Mouse (Mus musculus) olfactory bulb, adult 2 months (tissue): ENCODE measurements at regions not wholly inside any gene's neighbourhood (a gene's known extent, or its start where the extent isn't known, plus 50 kb on each side); places are given as distances from the start of the nearest gene placed in this dataset.

Experiments
- CTCF ChIP-seq: fragments of 200-500 bp; IDR thresholded peaks from 2 replicates; pipeline ENCODE4 v1.5.1; 2012; ENCODE audit warnings: low read depth, mild to moderate bottlenecking, low read length, moderate library complexity; ENCODE audit not compliant: insufficient read depth
- POLR2A ChIP-seq: fragments of 200-500 bp; IDR thresholded peaks from 2 replicates; pipeline ENCODE4 v1.6.1; 2012; ENCODE audit warnings: mild to moderate bottlenecking, low read depth, low read length, moderate library complexity; ENCODE audit not compliant: insufficient read depth

DNA sequence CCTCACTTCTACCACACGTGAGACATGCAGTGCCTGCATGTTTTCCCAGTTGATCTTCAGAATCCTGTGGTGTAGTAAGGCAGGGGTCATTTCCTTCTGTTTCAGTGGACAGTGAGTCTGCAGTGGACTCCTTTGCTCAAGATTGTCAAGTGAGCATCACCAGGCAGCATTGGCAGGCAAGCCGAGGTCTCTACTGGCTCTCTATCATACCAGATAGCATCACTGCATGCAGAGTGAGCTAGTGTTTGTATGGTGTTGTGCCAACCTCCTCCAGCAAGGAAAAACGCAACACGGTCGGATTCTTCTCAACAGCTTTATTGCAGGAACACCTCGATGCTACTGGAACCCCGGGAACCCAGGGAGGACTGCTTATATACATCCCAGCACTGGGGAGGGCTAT, 357.8 kb downstream of the Abcc12 start:
- TF ChIP-seq CTCF, result no peak
- TF ChIP-seq POLR2A, result no peak
